Mouse (Mus musculus): ENCODE results near the gene Ap1m2.
A peak's percentile ranks its signal among the peaks of the same experiment; 100 is the strongest.
"Not testable (repeated sequence)": the region's sequence is repeated elsewhere in the genome, so short reads cannot be mapped to it uniquely, and the experiment has no call there.

Ap1m2 gene

GRCm38 (mm10) chr9:21289337-21289671 is 22.8 kb downstream of the Ap1m2 start:
- DNase-seq (ENCODE audit: low spot score in 2 of 2) = no peak

GRCm38 (mm10) chr9:21288404-21289336 is 23.5 kb downstream of the Ap1m2 start:
- peak; percentile 47 to 56 for DNase-seq (ENCODE audit: low spot score in 2 of 2)

DNA sequence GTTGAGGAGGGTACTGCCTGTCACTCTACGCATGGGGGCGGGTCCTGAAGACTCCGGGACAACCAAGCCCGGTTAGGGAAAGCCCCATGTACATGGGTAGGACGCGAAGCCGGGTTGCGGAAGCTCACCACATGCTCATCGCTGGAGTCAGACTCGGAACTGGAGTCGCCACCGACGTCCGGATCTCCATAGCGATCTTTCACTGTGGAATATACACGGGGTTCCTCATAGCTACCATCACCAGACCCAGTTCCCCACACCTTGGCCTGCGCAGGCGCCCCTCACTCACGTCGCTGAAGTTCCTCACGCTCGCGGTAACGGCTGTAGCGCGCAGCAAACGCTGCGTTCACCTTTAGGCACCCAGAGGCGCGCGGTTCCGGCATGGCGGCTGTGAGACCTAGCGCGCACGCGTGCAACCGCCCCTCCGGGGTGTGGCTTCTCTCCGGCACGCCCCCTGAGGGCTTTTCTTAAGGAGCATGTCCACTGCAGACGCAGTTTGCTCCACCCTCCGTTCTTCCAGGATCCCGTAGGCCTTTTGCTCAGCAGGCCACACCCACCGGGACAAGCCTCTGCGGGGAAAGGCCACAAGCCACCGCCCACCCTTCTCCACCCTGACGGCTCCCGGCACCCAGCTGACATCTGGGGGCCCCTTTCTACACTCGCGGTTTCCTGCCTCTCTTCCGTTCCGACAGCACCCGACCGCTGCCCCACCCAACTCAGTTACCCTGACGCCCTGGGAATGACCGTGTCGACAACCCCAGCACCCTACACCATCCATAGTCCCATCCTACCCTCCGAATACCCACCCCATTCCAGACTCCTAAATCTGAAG is 24.4 kb downstream of the Ap1m2 start, which contains the start of gene Kri1:
TSS of gene Kri1 (minus strand) at position 399 of the 832 bp plus-strand sequence.
- peak; percentile 98 to 99 for DNase-seq (ENCODE audit: low spot score in 2 of 2)

GRCm38 (mm10) chr9:21286753-21287152 is 25.4 kb downstream of the Ap1m2 start:
- no peak for DNase-seq (ENCODE audit: low spot score in 2 of 2)

DNA sequence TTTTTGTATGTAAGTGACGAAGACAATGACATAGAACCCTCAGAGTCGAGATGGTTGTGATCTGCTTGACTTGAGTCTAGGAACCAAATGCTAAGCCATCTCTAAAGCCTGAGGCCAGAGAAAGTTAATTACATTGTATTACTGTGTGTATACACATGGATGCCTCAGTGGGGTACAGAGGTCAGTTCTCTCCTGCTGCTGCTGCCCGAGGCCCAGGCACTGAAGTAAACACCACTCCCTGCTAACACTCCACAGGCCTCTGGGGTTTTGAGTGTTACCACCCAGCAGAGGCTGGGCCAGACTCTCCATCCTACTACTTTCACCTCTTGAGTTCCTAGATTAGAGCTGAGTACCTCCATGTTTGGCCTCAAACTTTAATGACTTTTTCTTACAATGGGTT is 28.1 kb downstream of the Ap1m2 start:
- DNase-seq (ENCODE audit: low spot score in 2 of 2) = no peak

- no peak for DNase-seq (ENCODE audit: low spot score in 2 of 2)
These were observed 28.5 kb downstream of the Ap1m2 start for GRCm38 (mm10) chr9:21283591-21283990.

DNA sequence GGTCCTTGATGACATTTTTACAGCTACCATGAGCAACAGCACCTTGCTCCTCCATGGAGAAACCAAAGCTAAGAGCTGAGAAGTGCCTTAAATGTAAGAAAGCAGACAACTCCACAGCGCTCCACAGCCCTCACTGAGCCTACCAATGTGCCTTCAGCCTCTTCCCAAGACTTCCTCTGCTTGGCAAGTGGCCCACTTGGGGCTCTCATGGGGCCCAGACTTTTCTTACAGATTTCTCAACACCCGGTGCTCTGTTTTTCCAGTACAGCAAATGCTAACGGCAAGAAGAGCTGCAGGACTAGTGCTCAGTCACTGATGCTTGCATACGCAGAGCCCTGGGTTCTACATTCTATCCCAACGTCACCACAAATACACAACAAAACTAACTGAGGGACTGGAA is 34.4 kb downstream of the Ap1m2 start:
- DNase-seq (ENCODE audit: low spot score in 2 of 2) = no peak

GRCm38 (mm10) chr9:21276307-21276706 is 35.8 kb downstream of the Ap1m2 start:
- no peak for DNase-seq (ENCODE audit: low spot score in 2 of 2)

DNA sequence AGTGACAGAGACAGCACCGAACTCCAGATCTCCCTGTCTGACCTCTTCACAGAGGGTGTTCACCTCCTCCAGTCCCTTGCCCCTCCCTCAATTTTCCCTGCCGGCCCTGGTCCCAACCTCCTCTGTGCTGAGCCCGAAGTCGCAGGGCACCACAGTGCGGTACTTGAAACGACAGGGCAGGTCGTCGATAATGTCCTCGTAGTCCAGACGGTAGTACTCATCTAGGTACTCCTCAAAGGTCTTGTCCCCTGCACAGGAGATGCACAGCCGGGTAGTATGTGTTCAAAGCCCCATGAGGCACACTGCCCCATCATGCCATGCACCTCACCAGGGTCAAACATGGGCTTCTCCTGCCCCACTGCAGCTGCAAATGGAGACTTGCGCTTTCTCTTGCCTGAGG is 36.4 kb downstream of the Ap1m2 start:
- DNase-seq (ENCODE audit: low spot score in 2 of 2) = no peak

DNA sequence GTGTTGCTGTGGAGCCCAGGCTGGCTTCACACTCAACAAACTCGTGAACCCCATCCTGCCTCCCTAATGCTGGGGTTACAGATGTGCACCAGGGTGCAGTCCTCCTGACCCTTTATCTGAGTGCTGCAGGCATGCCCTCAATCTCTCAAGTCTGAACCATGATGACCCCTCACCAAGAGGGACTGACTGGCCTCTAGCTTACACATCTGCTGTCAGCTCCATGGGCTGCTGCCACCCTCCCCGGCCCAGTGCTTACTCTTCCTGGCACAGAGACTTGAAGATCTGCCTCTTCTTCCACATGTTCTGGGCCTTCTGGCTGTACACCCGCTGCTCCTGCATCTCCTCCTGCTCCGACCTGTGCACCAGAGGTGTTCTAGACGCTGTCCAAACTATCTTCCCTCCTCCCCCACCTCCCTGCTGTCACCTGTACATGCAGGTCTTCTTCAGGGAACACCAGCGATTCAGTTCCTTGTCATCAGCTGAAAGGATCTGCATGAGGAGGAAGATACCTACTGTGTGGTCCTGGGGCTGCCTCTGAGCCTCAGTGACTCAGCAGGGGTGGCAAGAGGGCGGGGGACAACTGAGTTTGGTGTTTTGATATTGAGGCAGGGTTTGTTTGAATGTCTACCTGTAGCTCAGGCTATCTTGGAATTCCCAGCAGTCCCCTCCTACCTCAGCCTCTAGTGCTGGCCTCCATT is 37.0 kb downstream of the Ap1m2 start:
- no peak for DNase-seq (ENCODE audit: low spot score in 2 of 2)

DNA sequence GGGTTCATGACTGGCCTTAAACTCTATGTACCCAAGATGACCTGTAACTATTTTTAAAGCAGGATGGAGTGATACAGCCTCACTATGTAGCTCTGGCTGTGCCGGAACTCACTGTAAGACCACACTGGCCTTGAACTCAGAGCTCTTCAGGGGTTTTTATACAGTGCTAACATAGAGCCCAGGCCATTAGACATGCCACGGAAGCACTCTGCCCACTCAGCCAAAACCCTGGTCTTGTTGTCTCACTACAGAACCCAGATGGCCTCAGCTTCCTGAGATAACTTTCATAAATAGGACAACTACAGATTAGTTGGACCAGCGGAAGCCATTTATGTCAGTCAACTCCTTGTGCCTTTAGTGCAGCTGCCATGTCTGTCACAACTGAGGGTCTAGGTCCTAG is 37.8 kb downstream of the Ap1m2 start:
- no peak for DNase-seq (ENCODE audit: low spot score in 2 of 2)

DNA sequence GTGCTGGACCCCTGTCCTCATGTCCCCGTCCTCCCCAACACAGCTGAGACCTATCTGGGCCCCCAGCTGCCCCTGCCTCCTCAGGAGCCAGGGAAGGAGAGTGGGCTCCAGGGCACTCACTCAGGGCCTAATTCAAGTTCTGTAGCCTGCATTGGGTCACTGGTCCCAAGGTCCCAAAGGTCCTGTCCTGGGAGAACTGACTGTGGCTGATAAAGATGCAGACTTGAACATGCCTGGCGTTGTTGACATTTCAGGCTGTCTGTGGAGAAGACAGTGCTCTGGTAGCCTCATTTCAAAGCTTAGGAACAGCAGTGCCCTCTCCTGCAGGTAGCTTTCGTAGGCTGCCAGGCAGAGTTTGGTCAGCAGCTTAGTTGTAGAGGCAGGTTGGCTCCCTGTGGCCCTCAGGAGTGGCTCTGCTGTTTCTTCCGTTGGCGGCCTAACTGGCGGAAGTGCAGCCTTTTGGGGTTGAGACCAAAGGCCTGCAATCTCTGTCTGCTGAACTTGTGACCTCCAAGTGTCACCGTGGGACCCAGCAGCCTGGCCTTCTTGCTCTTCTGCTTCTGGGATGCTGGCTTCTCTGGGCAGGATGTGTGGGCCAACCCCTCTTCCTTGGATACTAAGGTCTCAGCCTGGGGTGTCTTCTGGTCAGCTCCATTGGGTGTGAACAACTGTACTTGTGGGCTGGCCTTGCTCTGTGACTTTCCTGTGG is 38.5 kb downstream of the Ap1m2 start:
- no peak for DNase-seq (ENCODE audit: low spot score in 2 of 2)

DNA sequence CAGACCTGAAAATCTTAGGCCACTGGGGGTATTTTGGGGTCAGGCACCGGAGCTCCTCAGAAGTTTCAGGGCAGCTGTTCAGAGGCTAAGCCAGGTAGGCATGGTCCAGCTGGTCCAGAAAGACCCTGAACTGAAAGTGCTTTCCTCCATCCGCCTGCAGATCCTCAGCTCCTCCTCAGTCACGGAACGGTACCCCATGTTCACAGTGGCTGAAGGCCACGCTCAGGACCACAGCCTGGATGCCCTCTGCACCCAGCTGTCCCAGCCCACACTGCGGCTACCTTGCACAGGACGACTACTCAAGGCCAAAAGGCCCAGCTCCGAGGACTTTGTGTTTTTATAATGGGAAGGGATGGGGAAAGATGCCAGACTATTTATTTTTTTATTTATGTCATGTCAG is 39.0 kb downstream of the Ap1m2 start:
- DNase-seq (ENCODE audit: low spot score in 2 of 2) = no peak

DNA sequence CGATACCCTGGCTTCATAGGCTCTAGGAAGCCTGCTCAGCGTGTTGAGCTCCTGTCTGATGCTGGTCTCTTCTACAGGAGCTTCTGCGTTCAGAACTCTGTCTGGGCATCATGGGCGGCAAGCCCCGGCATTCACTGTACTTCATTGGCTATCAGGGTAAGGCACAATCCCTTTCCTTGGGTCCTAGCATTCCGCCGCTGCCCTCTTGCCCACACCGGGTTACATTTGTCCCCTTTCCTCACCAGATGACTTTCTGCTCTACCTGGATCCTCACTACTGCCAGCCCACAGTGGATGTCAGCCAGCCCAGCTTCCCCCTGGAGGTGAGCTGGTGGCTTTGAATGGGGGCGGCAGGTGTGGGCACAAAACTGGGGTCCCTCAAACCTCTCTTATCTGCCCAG is 39.7 kb downstream of the Ap1m2 start:
- no peak for DNase-seq (ENCODE audit: low spot score in 2 of 2)

DNA sequence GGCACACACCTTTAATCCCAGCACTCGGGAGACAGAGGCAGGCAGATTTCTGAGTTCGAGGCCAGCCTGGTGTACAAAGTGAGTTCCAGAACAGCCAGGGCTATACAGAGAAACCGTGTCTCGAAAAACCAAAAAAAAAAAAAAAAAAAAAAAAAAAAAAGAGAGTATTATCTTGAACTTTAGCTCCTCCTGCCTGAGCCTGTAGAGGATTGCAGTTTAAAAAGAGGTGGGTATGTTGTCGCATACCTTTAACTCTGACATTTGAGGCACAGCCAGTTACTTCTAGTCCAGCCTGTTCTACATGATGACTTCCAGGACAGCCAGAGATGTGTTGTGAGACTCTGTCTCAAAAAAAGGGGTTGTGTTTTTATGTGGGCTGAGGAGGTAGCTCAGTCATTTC is 42.5 kb downstream of the Ap1m2 start:
- not testable (repeated sequence) for DNase-seq (ENCODE audit: low spot score in 2 of 2)

DNA sequence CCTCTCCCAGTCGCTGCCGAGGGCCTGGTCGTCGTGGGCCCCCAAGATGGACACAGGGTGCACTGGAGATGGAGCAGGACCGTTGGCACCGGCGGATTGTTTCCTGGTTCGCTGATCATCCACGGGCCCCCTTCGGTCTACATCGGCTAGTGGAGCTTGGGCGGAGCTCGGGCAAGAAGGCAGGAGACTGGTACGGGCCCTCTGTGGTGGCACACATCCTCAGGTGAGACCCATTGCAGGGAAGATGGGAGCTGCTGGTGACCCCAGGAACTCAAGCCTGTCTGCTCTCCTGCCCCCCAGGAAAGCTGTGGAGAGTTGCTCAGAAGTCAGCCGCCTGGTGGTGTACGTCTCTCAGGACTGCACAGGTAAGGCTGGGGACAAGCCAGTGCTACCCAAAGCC is 43.8 kb downstream of the Ap1m2 start:
- no peak for DNase-seq (ENCODE audit: low spot score in 2 of 2)

DNA sequence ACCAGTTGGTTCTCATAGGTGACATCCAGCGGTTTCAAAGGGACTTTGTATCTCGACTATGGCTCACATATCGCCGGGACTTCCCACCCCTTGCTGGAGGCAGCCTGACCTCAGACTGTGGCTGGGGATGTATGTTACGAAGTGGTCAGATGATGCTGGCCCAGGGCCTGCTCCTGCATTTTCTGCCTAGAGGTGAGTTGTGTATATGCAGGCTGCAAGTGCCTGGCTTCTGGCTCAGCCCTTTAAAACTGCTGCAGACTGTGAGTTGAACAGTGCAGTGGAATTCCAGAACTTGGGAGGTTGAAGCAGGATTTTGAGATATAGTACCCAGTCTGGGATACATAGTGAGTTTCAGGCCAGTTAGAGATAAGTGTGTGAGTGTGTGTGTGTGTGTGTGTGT is 45.2 kb downstream of the Ap1m2 start:
- no peak for DNase-seq (ENCODE audit: low spot score in 2 of 2)

DNA sequence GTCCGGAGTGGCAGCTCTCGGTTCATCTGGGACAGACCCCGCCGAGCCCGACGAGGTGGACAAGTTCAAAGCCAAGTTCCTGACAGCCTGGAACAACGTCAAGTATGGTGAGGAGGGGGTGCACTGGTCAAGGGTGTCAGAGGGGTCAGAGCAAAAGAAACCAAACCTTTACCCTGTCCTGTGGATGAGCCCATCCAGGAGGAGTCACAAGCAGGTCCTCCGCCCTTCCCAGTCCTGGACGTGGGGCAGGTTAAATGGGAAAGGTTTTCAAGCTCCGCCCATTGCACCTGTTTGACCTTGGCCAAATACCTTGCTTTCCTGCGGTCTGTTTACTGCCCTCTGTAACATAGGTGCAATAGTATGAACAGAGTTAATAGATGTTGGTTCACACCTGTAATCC is 46.5 kb downstream of the Ap1m2 start:
- DNase-seq (ENCODE audit: low spot score in 2 of 2) = no peak

GRCm38 (mm10) chr9:21265000-21265561 is 47.1 kb downstream of the Ap1m2 start, which contains the start of gene Atg4d:
Atg4d (plus strand) TSS chr9:21265293.
- peak; percentile 99 to 100 for DNase-seq (ENCODE audit: low spot score in 2 of 2)

GRCm38 (mm10) chr9:21264272-21264999 is 47.7 kb downstream of the Ap1m2 start:
- DNase-seq (ENCODE audit: low spot score in 2 of 2) = peak in 1 of 2 experiments; percentile 51

Measured in spleen, postnatal 36 days (tissue).